Mouse (Mus musculus) embryonic fibroblast, embryonic 13.5 days (primary cell): ENCODE data around the gene Tmem175.
"Not testable (repeated sequence)": the region's sequence is repeated elsewhere in the genome, so short reads cannot be mapped to it uniquely, and the experiment has no call there.

Source experiments
- CTCF ChIP-seq: IDR thresholded peaks from 2 replicates; pipeline ENCODE4 v1.5.1; 2011; ENCODE audit warnings: mild to moderate bottlenecking, control low read depth, low read length, moderate library complexity, borderline replicate concordance; ENCODE audit not compliant: insufficient read depth
- POLR2A ChIP-seq: IDR thresholded peaks from 2 replicates; pipeline ENCODE4 v1.6.1; 2011; ENCODE audit warnings: low read depth, mild to moderate bottlenecking, control low read depth, low read length, moderate library complexity

- TF ChIP-seq CTCF, POLR2A: not testable (repeated sequence)
These were observed 4.5 kb downstream of the Tmem175 start for GRCm38 (mm10) chr5:108634088-108634487.
